Mouse (Mus musculus): ENCODE data around the gene Lag3.

Lag3 gene

GRCm38 (mm10) chr6:124920318-124921085 lies 9.0 kb upstream of the Lag3 start:
- no peak for DNase-seq (ENCODE audit: low read depth, low spot score)

GRCm38 (mm10) chr6:124919695-124920317 lies 8.3 kb upstream of the Lag3 start, which contains the start of gene Ptms:
Gene Ptms, minus strand, starts transcription at chr6:124920103.
- peak; percentile 97 for DNase-seq (ENCODE audit: low read depth, low spot score)

- no peak for DNase-seq (ENCODE audit: low read depth, low spot score)
Observed at GRCm38 (mm10) chr6:124918890-124919627, 7.6 kb upstream of the Lag3 start.

- no peak for DNase-seq (ENCODE audit: low read depth, low spot score)
Observed at GRCm38 (mm10) chr6:124918331-124918690, 6.8 kb upstream of the Lag3 start.

GRCm38 (mm10) chr6:124917518-124918330 lies 6.2 kb upstream of the Lag3 start:
- peak; percentile 73 for DNase-seq (ENCODE audit: low read depth, low spot score)

- peak; percentile 88 for DNase-seq (ENCODE audit: low read depth, low spot score)
Observed at GRCm38 (mm10) chr6:124916695-124917517, 5.4 kb upstream of the Lag3 start.

GRCm38 (mm10) chr6:124915942-124916694 lies 4.6 kb upstream of the Lag3 start:
- no peak for DNase-seq (ENCODE audit: low read depth, low spot score)

- no peak for DNase-seq (ENCODE audit: low read depth, low spot score)
Observed at GRCm38 (mm10) chr6:124915160-124915941, 3.8 kb upstream of the Lag3 start.

GRCm38 (mm10) chr6:124914511-124914910 lies 3.0 kb upstream of the Lag3 start:
- DNase-seq (ENCODE audit: low read depth, low spot score) = no peak

GRCm38 (mm10) chr6:124913721-124914285 lies 2.3 kb upstream of the Lag3 start:
- no peak for DNase-seq (ENCODE audit: low read depth, low spot score)

- no peak for DNase-seq (ENCODE audit: low read depth, low spot score)
Observed at GRCm38 (mm10) chr6:124913214-124913613, 1.7 kb upstream of the Lag3 start.

- no peak for DNase-seq (ENCODE audit: low read depth, low spot score)
Observed at GRCm38 (mm10) chr6:124910032-124910431, 1.5 kb downstream of the Lag3 start.

- DNase-seq (ENCODE audit: low read depth, low spot score) = peak; percentile 52
Observed at GRCm38 (mm10) chr6:124907767-124908166, 3.7 kb downstream of the Lag3 start.

- DNase-seq (ENCODE audit: low read depth, low spot score) = no peak
Observed at GRCm38 (mm10) chr6:124904991-124905860, 6.3 kb downstream of the Lag3 start.

- DNase-seq (ENCODE audit: low read depth, low spot score) = no peak
Observed at GRCm38 (mm10) chr6:124904161-124904981, 7.1 kb downstream of the Lag3 start.

- peak; percentile 96 for DNase-seq (ENCODE audit: low read depth, low spot score)
Observed at GRCm38 (mm10) chr6:124903580-124904151, 7.8 kb downstream of the Lag3 start.

GRCm38 (mm10) chr6:124901851-124902250 lies 9.7 kb downstream of the Lag3 start:
- no peak for DNase-seq (ENCODE audit: low read depth, low spot score)
